Mouse (Mus musculus) gastrocnemius, postnatal 14 days (tissue): ENCODE measurements around the gene Pdgfa. TPM values are rescaled to one million over a fixed set of nuclear protein-coding genes. Genes with fewer than 3 reads are reported as not detected.
A peak's percentile ranks its signal among the peaks of the same experiment; 100 is the strongest.

ENCODE experiments used
- DNase-seq: peaks from one replicate; pipeline ENCODE4 v3.0.0; 2021; ENCODE audit warnings: mixed read lengths
- intact Hi-C: fragments of 180-260 bp; cut with DNase I; formaldehyde crosslinking; loops from one replicate; pipeline ENCODE4 v1.15.1; 2025; ENCODE audit warnings: low total_unique reads
- long read RNA-seq, 2 experiments: library from polyadenylated mRNA; stranded (forward); transcript quantifications; one replicate each; pipeline ENCODE4 v2.0.0; 2021
- total RNA-seq, 2 experiments: library from RNA; stranded (reverse); gene quantifications; 2 replicates each; pipeline ENCODE4 v1.2.3; 2021

Pdgfa gene
- total RNA-seq = 10 to 100 TPM; 15.8 to 22.3 TPM
- long read RNA-seq, experiment 1, transcript Pdgfa-202 (6 exons, 2,060 nt) = major isoform, 17 of 23 reads
- long read RNA-seq, experiment 1, partial matches to known transcripts = 1 of 23 reads
- long read RNA-seq, experiment 1, other reads (novel, unspliced or antisense) = 1 of 23 reads
- long read RNA-seq, experiment 2, transcript Pdgfa-202 (6 exons, 2,060 nt) = major isoform, 17 of 24 reads
- long read RNA-seq, experiment 2, transcript Pdgfa-204 (7 exons, 1,287 nt) = minor isoform, 6 of 24 reads
- long read RNA-seq, experiment 2, partial matches to known transcripts = 1 of 24 reads
- long read RNA-seq, experiment 2, other reads (novel, unspliced or antisense) = 0 of 24 reads

- intact Hi-C loops = no loop called here
- peak; percentile 74 for DNase-seq
These were observed at the start of gene Pdgfa for GRCm38 (mm10) chr5:138997171-138997788. Gene Pdgfa, minus strand, starts transcription at chr5:138997370.

- no peak for DNase-seq
- intact Hi-C loops = no loop called here
These were observed 49.5 kb upstream of the Pdgfa start for GRCm38 (mm10) chr5:139046636-139047035.

GRCm38 (mm10) chr5:139043546-139043945 is 46.4 kb upstream of the Pdgfa start:
- intact Hi-C loops = no loop called here
- DNase-seq = no peak

GRCm38 (mm10) chr5:139042299-139042698 is 45.1 kb upstream of the Pdgfa start:
- DNase-seq = no peak
- intact Hi-C loops = no loop called here

GRCm38 (mm10) chr5:139035171-139035570 is 38.0 kb upstream of the Pdgfa start:
- no peak for DNase-seq
- intact Hi-C loops = no loop called here

- intact Hi-C loops = no loop called here
- DNase-seq = no peak
These were observed 37.6 kb upstream of the Pdgfa start for GRCm38 (mm10) chr5:139034746-139035145.

- DNase-seq = peak; percentile 41
- intact Hi-C loops = no loop called here
These were observed 36.5 kb upstream of the Pdgfa start for GRCm38 (mm10) chr5:139033406-139034317.

- no peak for DNase-seq
- intact Hi-C loops = no loop called here
These were observed 30.4 kb upstream of the Pdgfa start for GRCm38 (mm10) chr5:139027603-139028002.

GRCm38 (mm10) chr5:139024351-139025105 is 27.4 kb upstream of the Pdgfa start:
- intact Hi-C loops = no loop called here
- DNase-seq = no peak

GRCm38 (mm10) chr5:139020595-139020994 is 23.4 kb upstream of the Pdgfa start:
- intact Hi-C loops = no loop called here

GRCm38 (mm10) chr5:139017371-139018124 is 20.4 kb upstream of the Pdgfa start:
- intact Hi-C loops = no loop called here
- DNase-seq = peak; percentile 79

More at GRCm38 (mm10) chr5:139020595-139020994, 23.4 kb upstream of the Pdgfa start:
- DNase-seq = no peak

GRCm38 (mm10) chr5:139015097-139015496 is 17.9 kb upstream of the Pdgfa start:
- peak; percentile 73 for DNase-seq
- intact Hi-C loops = no loop called here

GRCm38 (mm10) chr5:139010649-139011048 is 13.5 kb upstream of the Pdgfa start:
- DNase-seq = no peak
- intact Hi-C loops = no loop called here

GRCm38 (mm10) chr5:139007141-139007775 is 10.1 kb upstream of the Pdgfa start:
- intact Hi-C loops = loop anchor here (5.0 kb wide), 1 partner anchor 150 kb away; no protein-coding TSS in a partner anchor
- no peak for DNase-seq

- intact Hi-C loops = no loop called here
- DNase-seq = no peak
These were observed 7.4 kb upstream of the Pdgfa start for GRCm38 (mm10) chr5:139004588-139004987.

- DNase-seq = no peak
- intact Hi-C loops = no loop called here
These were observed 2.5 kb upstream of the Pdgfa start for GRCm38 (mm10) chr5:138999716-139000115.

- DNase-seq = no peak
- intact Hi-C loops = no loop called here
These were observed 888 bp upstream of the Pdgfa start for GRCm38 (mm10) chr5:138997936-138998580.
